Mouse (Mus musculus) E14TG2a.4 (cell line): Measurements from ENCODE around the gene Actr5.

ENCODE experiments used
- H3K27me3 ChIP-seq: 2 replicates; pipeline ENCODE4 v1.6.1; 2014; ENCODE audit warnings: low read length, control low read depth; ENCODE audit not compliant: insufficient read depth
- H3K36me3 ChIP-seq: 2 replicates; pipeline ENCODE4 v1.6.1; 2014; ENCODE audit warnings: low read length, control low read depth; ENCODE audit not compliant: insufficient read depth
- H3K4me1 ChIP-seq: replicated peaks from 2 replicates; pipeline ENCODE4 v1.6.1; 2014; ENCODE audit warnings: low read depth, low read length, control low read depth
- H3K4me3 ChIP-seq: replicated peaks from 2 replicates; pipeline ENCODE4 v1.5.1; 2014; ENCODE audit warnings: mild to moderate bottlenecking, low read length
- H3K9me3 ChIP-seq: 2 replicates; pipeline ENCODE4 v1.6.1; 2014; ENCODE audit warnings: low read length, control low read depth
- CTCF ChIP-seq: conservative IDR thresholded peaks from 2 replicates; pipeline ENCODE4 v1.5.1; 2014; ENCODE audit warnings: low read length
- NANOG ChIP-seq: IDR thresholded peaks from 2 replicates; pipeline ENCODE4 v1.6.1; 2014; ENCODE audit warnings: borderline replicate concordance, low read length, mixed read lengths
- POU5F1 ChIP-seq: IDR thresholded peaks from 2 replicates; pipeline ENCODE4 v1.6.1; 2014; ENCODE audit warnings: low read length, borderline replicate concordance

Actr5 gene

GRCm38 (mm10) chr2:158624718-158625222, at the start of gene Actr5:
TSS of gene Actr5 (plus strand) at chr2:158624888.
- Histone ChIP-seq H3K36me3 (peaks cover 38% of the 10 kb centered on the region), H3K27me3 (peaks cover 30% of the 10 kb centered on the region), H3K4me3 (peak within 1 kb of the TSS; percentile 93), H3K4me1 (peaks cover 19% of the 10 kb centered on the region), H3K9me3 (no peaks in the 10 kb centered on the region)
- TF ChIP-seq NANOG (no peak), CTCF (no peak), POU5F1 (no peak)

GRCm38 (mm10) chr2:158579979-158580378, 44.7 kb upstream of the Actr5 start:
- H3K9me3 ChIP-seq, result no peaks in the 10 kb centered on the region
- TF ChIP-seq NANOG, result no peak
- no peak for TF ChIP-seq POU5F1
- no peak for TF ChIP-seq CTCF
- peaks cover 11% of the 10 kb centered on the region for H3K4me1 ChIP-seq
- peaks cover 21% of the 10 kb centered on the region for H3K27me3 ChIP-seq
- H3K36me3 ChIP-seq, result no peaks in the 10 kb centered on the region
- no peak overlapping the region for H3K4me3 ChIP-seq

DNA sequence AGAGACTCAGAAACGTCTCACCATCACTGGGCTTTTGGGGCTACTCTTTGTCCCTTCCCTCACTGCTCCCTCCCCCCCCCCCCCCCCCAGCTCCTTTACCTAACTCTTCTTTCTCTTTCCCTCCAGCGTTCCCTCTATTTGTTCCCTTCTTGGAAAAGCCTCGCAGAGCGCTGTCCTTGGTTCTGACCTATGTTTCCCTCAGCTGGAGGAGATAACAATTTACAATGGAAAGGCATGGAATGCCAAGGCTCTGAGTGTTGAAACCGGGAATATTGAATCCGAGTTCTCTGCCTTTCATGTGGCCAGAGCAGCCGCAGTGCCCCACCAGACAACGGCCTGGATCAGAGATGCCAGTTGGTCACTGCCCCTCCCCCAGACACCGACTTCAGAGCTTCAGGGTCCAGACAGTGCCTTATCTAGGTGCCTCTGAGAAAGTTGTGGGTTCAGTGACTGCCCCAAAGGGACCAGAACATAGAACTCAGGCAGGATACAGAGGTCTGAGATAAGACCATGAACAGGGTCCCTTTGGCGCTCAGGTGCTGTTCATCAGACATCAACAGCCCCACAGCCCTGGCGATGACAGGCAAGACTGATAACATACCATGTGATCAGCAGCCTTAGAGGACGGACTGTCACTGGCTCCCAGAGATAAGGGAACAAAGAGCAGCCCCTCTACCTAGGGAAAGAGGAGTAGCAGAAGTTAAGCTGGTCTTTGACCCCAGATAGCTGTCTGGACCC, 39.9 kb upstream of the Actr5 start:
- H3K27me3 ChIP-seq, result peaks cover 36% of the 10 kb centered on the region
- TF ChIP-seq CTCF, result no peak
- TF ChIP-seq NANOG, result no peak
- no peak for TF ChIP-seq POU5F1
- H3K9me3 ChIP-seq, result no peaks in the 10 kb centered on the region
- no peaks in the 10 kb centered on the region for H3K36me3 ChIP-seq
- H3K4me3 ChIP-seq, result no peak overlapping the region
- H3K4me1 ChIP-seq, result peaks cover 12% of the 10 kb centered on the region

GRCm38 (mm10) chr2:158588524-158589271, 36.0 kb upstream of the Actr5 start:
- Histone ChIP-seq H3K4me3 (no peak overlapping the region), H3K9me3 (no peaks in the 10 kb centered on the region), H3K36me3 (no peaks in the 10 kb centered on the region), H3K4me1 (peaks cover 33% of the 10 kb centered on the region), H3K27me3 (peaks cover 39% of the 10 kb centered on the region)
- TF ChIP-seq POU5F1, result no peak
- no peak for TF ChIP-seq CTCF
- no peak for TF ChIP-seq NANOG

- TF ChIP-seq NANOG, result no peak
- TF ChIP-seq CTCF, result no peak
- no peak for TF ChIP-seq POU5F1
- Histone ChIP-seq H3K36me3 (no peaks in the 10 kb centered on the region), H3K27me3 (peaks cover 31% of the 10 kb centered on the region), H3K9me3 (peaks cover 4% of the 10 kb centered on the region), H3K4me1 (peaks cover 37% of the 10 kb centered on the region), H3K4me3 (no peak overlapping the region)
These were observed 34.2 kb upstream of the Actr5 start for GRCm38 (mm10) chr2:158590495-158590894.

GRCm38 (mm10) chr2:158591286-158591685, 33.4 kb upstream of the Actr5 start:
- H3K36me3 ChIP-seq, result no peaks in the 10 kb centered on the region
- H3K27me3 ChIP-seq, result peaks cover 32% of the 10 kb centered on the region
- H3K9me3 ChIP-seq, result peaks cover 12% of the 10 kb centered on the region
- H3K4me1 ChIP-seq, result peaks cover 39% of the 10 kb centered on the region
- H3K4me3 ChIP-seq, result no peak overlapping the region; the same call in 1 of the 2 replicates
- TF ChIP-seq NANOG, result peak; percentile 14; the same call in 1 of the 2 replicates
- TF ChIP-seq CTCF, result no peak

GRCm38 (mm10) chr2:158593371-158593770, 31.3 kb upstream of the Actr5 start:
- H3K9me3 ChIP-seq, result peaks cover 14% of the 10 kb centered on the region
- H3K36me3 ChIP-seq, result no peaks in the 10 kb centered on the region
- TF ChIP-seq CTCF (no peak), NANOG (no peak), POU5F1 (no peak)
- peaks cover 39% of the 10 kb centered on the region for H3K4me1 ChIP-seq
- H3K4me3 ChIP-seq, result no peak overlapping the region
- H3K27me3 ChIP-seq, result peaks cover 27% of the 10 kb centered on the region

- TF ChIP-seq NANOG, result no peak
- TF ChIP-seq POU5F1, result no peak
- no peak for TF ChIP-seq CTCF
These were observed 29.6 kb upstream of the Actr5 start for GRCm38 (mm10) chr2:158595103-158595502.

More at GRCm38 (mm10) chr2:158595103-158595502, 29.6 kb upstream of the Actr5 start:
- Histone ChIP-seq H3K4me1 (peaks cover 35% of the 10 kb centered on the region), H3K4me3 (no peak overlapping the region), H3K36me3 (no peaks in the 10 kb centered on the region), H3K9me3 (peaks cover 14% of the 10 kb centered on the region), H3K27me3 (peaks cover 37% of the 10 kb centered on the region)
